Mouse (Mus musculus) E14TG2a.4 (cell line): Measurements from ENCODE around the gene Aff3.

ENCODE experiments used
- H3K27me3 ChIP-seq: 2 replicates; pipeline ENCODE4 v1.6.1; 2014; ENCODE audit warnings: low read length, control low read depth; ENCODE audit not compliant: insufficient read depth
- H3K36me3 ChIP-seq: 2 replicates; pipeline ENCODE4 v1.6.1; 2014; ENCODE audit warnings: low read length, control low read depth; ENCODE audit not compliant: insufficient read depth
- H3K4me1 ChIP-seq: replicated peaks from 2 replicates; pipeline ENCODE4 v1.6.1; 2014; ENCODE audit warnings: low read depth, low read length, control low read depth
- H3K4me3 ChIP-seq: replicated peaks from 2 replicates; pipeline ENCODE4 v1.5.1; 2014; ENCODE audit warnings: mild to moderate bottlenecking, low read length
- H3K9me3 ChIP-seq: 2 replicates; pipeline ENCODE4 v1.6.1; 2014; ENCODE audit warnings: low read length, control low read depth
- CTCF ChIP-seq: conservative IDR thresholded peaks from 2 replicates; pipeline ENCODE4 v1.5.1; 2014; ENCODE audit warnings: low read length
- NANOG ChIP-seq: IDR thresholded peaks from 2 replicates; pipeline ENCODE4 v1.6.1; 2014; ENCODE audit warnings: borderline replicate concordance, low read length, mixed read lengths
- POU5F1 ChIP-seq: IDR thresholded peaks from 2 replicates; pipeline ENCODE4 v1.6.1; 2014; ENCODE audit warnings: low read length, borderline replicate concordance

The Aff3 gene

GRCm38 (mm10) chr1:38683158-38683721, 18.5 kb upstream of the Aff3 start:
- Histone ChIP-seq H3K9me3 (no peaks in the 10 kb centered on the region), H3K27me3 (no peaks in the 10 kb centered on the region), H3K4me1 (no peaks in the 10 kb centered on the region), H3K4me3 (no peak overlapping the region), H3K36me3 (no peaks in the 10 kb centered on the region)
- TF ChIP-seq CTCF = no peak
- no peak for TF ChIP-seq POU5F1
- no peak for TF ChIP-seq NANOG

DNA sequence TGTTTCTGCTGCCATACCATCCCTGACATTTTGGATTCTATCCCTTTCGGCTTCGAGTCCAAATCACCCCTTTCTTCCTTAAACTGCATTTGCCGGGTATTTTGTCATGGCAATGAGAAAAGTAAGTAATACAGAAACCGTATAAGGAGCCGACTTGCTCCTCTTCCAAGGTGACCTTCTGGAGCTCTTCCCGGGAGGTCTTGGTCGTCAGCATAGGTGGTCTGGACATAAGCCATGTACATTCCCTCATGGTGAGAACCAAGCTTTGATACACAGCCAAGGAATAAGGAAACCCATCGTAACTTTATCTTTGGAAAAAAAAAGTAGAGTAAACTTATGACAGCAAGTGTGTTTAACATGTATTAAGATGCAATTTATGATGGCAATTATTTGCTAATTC, 15.1 kb upstream of the Aff3 start:
- Histone ChIP-seq H3K4me3 (no peak overlapping the region), H3K36me3 (no peaks in the 10 kb centered on the region), H3K27me3 (no peaks in the 10 kb centered on the region), H3K4me1 (no peaks in the 10 kb centered on the region), H3K9me3 (no peaks in the 10 kb centered on the region)
- no peak for TF ChIP-seq NANOG
- no peak for TF ChIP-seq POU5F1
- TF ChIP-seq CTCF = no peak

- no peaks in the 10 kb centered on the region for H3K9me3 ChIP-seq
- peaks cover 7% of the 10 kb centered on the region for H3K4me1 ChIP-seq
- TF ChIP-seq POU5F1 = no peak
- no peak for TF ChIP-seq CTCF
- no peak for TF ChIP-seq NANOG
- no peak overlapping the region for H3K4me3 ChIP-seq
- no peaks in the 10 kb centered on the region for H3K27me3 ChIP-seq
- H3K36me3 ChIP-seq = no peaks in the 10 kb centered on the region
Measured at GRCm38 (mm10) chr1:38671756-38672155, 7.0 kb upstream of the Aff3 start.

DNA sequence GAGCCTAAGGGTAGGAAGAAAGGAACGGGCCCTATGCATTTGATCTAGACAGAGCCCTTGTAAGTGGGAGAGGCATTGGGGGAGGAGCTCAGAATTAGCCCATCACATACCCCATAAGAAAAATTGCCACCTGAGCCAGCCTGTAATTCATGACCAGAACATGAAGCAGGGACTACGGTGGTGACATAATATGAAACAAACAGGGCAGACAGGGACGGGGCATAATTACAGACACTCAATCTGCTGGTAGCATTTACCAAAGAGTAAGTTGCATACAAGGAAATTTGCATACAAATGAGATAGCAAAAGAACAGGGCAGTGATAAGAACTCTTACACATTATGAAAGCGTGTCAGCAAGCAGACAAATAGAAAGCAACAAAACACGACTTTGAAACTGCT, 6.3 kb upstream of the Aff3 start:
- no peaks in the 10 kb centered on the region for H3K36me3 ChIP-seq
- H3K27me3 ChIP-seq = no peaks in the 10 kb centered on the region
- TF ChIP-seq NANOG (no peak), CTCF (no peak), POU5F1 (no peak)
- H3K4me3 ChIP-seq = no peak overlapping the region
- H3K9me3 ChIP-seq = no peaks in the 10 kb centered on the region
- H3K4me1 ChIP-seq = peaks cover 7% of the 10 kb centered on the region

GRCm38 (mm10) chr1:38668327-38668726, 3.6 kb upstream of the Aff3 start:
- TF ChIP-seq CTCF (no peak), POU5F1 (no peak), NANOG (no peak)
- no peaks in the 10 kb centered on the region for H3K36me3 ChIP-seq
- H3K4me1 ChIP-seq = peaks cover 7% of the 10 kb centered on the region
- H3K9me3 ChIP-seq = no peaks in the 10 kb centered on the region
- no peaks in the 10 kb centered on the region for H3K27me3 ChIP-seq
- no peak overlapping the region for H3K4me3 ChIP-seq

DNA sequence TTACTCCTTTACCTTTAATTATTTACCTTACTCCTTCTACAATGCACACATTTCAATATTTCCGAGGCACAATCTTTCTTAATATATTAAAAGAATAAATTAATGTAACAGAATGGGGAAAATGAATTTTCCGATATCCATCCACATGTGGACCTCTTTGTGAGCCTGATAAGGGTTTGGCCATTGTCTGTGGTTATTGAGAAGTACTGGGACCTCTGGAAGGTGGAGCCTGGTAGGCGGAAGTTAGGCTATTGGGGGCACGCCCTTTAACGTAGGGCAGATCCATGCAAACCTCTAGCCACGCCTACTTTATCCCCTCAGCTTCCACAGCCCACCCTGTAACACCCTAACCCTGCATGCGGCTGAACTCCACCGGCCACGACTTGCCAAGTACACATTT, 3.1 kb upstream of the Aff3 start:
- H3K27me3 ChIP-seq = no peaks in the 10 kb centered on the region
- TF ChIP-seq POU5F1 = no peak
- TF ChIP-seq NANOG = no peak
- TF ChIP-seq CTCF = no peak
- H3K9me3 ChIP-seq = no peaks in the 10 kb centered on the region
- H3K4me3 ChIP-seq = no peak overlapping the region
- H3K36me3 ChIP-seq = no peaks in the 10 kb centered on the region
- H3K4me1 ChIP-seq = peaks cover 7% of the 10 kb centered on the region

- TF ChIP-seq POU5F1 = no peak
- no peak for TF ChIP-seq CTCF
- no peak for TF ChIP-seq NANOG
- no peaks in the 10 kb centered on the region for H3K36me3 ChIP-seq
Measured at GRCm38 (mm10) chr1:38666766-38667118, 2.0 kb upstream of the Aff3 start.

DNA sequence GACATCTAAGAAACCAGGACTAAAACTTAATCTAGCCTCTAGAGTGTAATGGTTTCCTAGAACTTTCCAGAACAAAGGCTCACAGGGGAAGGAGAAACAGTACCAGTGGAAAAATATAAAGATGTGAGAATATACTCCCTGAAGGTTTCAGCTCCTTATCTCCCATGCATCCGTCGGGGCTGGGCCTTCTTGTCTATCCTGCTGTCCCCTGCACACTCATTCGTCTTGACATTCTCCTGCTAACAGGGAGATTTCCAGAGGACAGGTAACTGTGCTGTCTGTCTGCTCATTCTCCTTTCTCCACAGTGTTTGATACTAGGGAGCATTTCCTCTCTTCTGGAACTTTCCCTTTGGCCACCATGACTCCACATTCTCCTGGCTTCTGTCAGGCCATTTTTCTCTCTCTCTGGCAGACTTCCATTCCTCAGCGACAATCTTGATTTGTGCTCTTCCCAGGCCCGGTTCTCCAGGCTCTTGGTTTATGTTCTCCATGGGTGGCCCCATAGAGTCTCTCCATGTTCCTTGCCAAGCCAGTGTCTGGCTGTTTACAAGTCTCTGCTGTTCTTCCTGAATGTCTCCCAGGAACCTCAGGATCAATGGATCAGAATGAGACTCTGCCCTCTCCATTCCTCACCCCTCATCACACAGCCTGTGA, 1.5 kb upstream of the Aff3 start:
- Histone ChIP-seq H3K36me3 (no peaks in the 10 kb centered on the region), H3K4me1 (peaks cover 7% of the 10 kb centered on the region), H3K27me3 (no peaks in the 10 kb centered on the region), H3K9me3 (no peaks in the 10 kb centered on the region), H3K4me3 (no peak overlapping the region)
- no peak for TF ChIP-seq NANOG
- TF ChIP-seq POU5F1 = no peak
- no peak for TF ChIP-seq CTCF

More at GRCm38 (mm10) chr1:38666766-38667118, 2.0 kb upstream of the Aff3 start:
- no peaks in the 10 kb centered on the region for H3K27me3 ChIP-seq
- H3K4me1 ChIP-seq = peaks cover 7% of the 10 kb centered on the region
- no peak overlapping the region for H3K4me3 ChIP-seq
- no peaks in the 10 kb centered on the region for H3K9me3 ChIP-seq

- Histone ChIP-seq H3K9me3 (no peaks in the 10 kb centered on the region), H3K36me3 (no peaks in the 10 kb centered on the region), H3K27me3 (no peaks in the 10 kb centered on the region), H3K4me3 (no peak overlapping the region), H3K4me1 (peaks cover 7% of the 10 kb centered on the region)
- TF ChIP-seq NANOG (no peak), CTCF (no peak)
Measured at GRCm38 (mm10) chr1:38665611-38666010, 856 bp upstream of the Aff3 start.
